Mouse (Mus musculus) cerebellum, adult 9-10 months (tissue): Measurements from ENCODE around the gene Apbb2.
A peak's percentile ranks its signal among the peaks of the same experiment; 100 is the strongest.

ENCODE experiments used
- DNase-seq: peaks from one replicate; pipeline ENCODE4 v3.0.0; 2022

Apbb2 gene

GRCm38 (mm10) chr5:66468331-66469001, 150.1 kb downstream of the Apbb2 start:
- no peak for DNase-seq

GRCm38 (mm10) chr5:66462665-66463064, 155.9 kb downstream of the Apbb2 start:
- no peak for DNase-seq

- DNase-seq, result no peak
These were observed 159.7 kb downstream of the Apbb2 start for GRCm38 (mm10) chr5:66458851-66459250.

GRCm38 (mm10) chr5:66455271-66455670, 163.3 kb downstream of the Apbb2 start:
- no peak for DNase-seq

GRCm38 (mm10) chr5:66454826-66455225, 163.8 kb downstream of the Apbb2 start:
- DNase-seq, result no peak

GRCm38 (mm10) chr5:66453106-66453505, 165.5 kb downstream of the Apbb2 start:
- DNase-seq, result no peak

GRCm38 (mm10) chr5:66451561-66451960, 167.0 kb downstream of the Apbb2 start:
- peak; percentile 16 for DNase-seq

- DNase-seq, result no peak
These were observed 173.1 kb downstream of the Apbb2 start for GRCm38 (mm10) chr5:66445497-66445896.

GRCm38 (mm10) chr5:66442260-66442659, 176.3 kb downstream of the Apbb2 start:
- DNase-seq, result no peak

GRCm38 (mm10) chr5:66436791-66437246, 181.8 kb downstream of the Apbb2 start:
- no peak for DNase-seq

- no peak for DNase-seq
These were observed 183.4 kb downstream of the Apbb2 start for GRCm38 (mm10) chr5:66435158-66435557.

- no peak for DNase-seq
These were observed 189.5 kb downstream of the Apbb2 start for GRCm38 (mm10) chr5:66429076-66429475.

- no peak for DNase-seq
These were observed 190.5 kb downstream of the Apbb2 start for GRCm38 (mm10) chr5:66428071-66428470.

- peak; percentile 67 for DNase-seq
These were observed 194.7 kb downstream of the Apbb2 start for GRCm38 (mm10) chr5:66423909-66424308.

GRCm38 (mm10) chr5:66423466-66423865, 195.1 kb downstream of the Apbb2 start:
- DNase-seq, result no peak

GRCm38 (mm10) chr5:66421954-66422353, 196.6 kb downstream of the Apbb2 start:
- DNase-seq, result no peak

GRCm38 (mm10) chr5:66421230-66421629, 197.4 kb downstream of the Apbb2 start:
- no peak for DNase-seq

- DNase-seq, result no peak
These were observed 198.6 kb downstream of the Apbb2 start for GRCm38 (mm10) chr5:66420011-66420410.

GRCm38 (mm10) chr5:66417289-66417688, 201.3 kb downstream of the Apbb2 start:
- DNase-seq, result no peak

GRCm38 (mm10) chr5:66415700-66416543, 202.7 kb downstream of the Apbb2 start:
- DNase-seq, result no peak

GRCm38 (mm10) chr5:66415033-66415697, 203.4 kb downstream of the Apbb2 start:
- no peak for DNase-seq

- no peak for DNase-seq
These were observed 205.2 kb downstream of the Apbb2 start for GRCm38 (mm10) chr5:66413402-66413801.

- no peak for DNase-seq
These were observed 205.8 kb downstream of the Apbb2 start for GRCm38 (mm10) chr5:66412821-66413220.

- DNase-seq, result no peak
These were observed 210.0 kb downstream of the Apbb2 start for GRCm38 (mm10) chr5:66408546-66408945.
